Mouse (Mus musculus): ENCODE results near the gene Car5a. TPM values are rescaled to one million over a fixed set of nuclear protein-coding genes. Genes with fewer than 3 reads are reported as not detected.

The Car5a gene
- polyA plus RNA-seq, 1 experiment from 2014 or later = not detected

- DNase-seq (ENCODE audit: extremely low spot score, low spot score) = no peak
- Histone ChIP-seq H3K9me3 (no peaks in the 10 kb centered on the region), H3K4me1 (peaks cover 12% of the 10 kb centered on the region), H3K27me3 (ENCODE audit: poor library complexity, severe bottlenecking) (0 out of 2 replicates have a peak, but pooled peaks cover 6% of the 10 kb centered on the region), H3K27ac (no peak overlapping the region), H3K4me3 (no peak overlapping the region), H3K36me3 (replicated peaks) (peaks cover 9% of the 10 kb centered on the region)
- 94% methylated on average over 9 of the region's 9 CpGs for WGBS
Observed at GRCm38 (mm10) chr8:121875517-121875916, 69.2 kb downstream of the Car5a start.

DNA sequence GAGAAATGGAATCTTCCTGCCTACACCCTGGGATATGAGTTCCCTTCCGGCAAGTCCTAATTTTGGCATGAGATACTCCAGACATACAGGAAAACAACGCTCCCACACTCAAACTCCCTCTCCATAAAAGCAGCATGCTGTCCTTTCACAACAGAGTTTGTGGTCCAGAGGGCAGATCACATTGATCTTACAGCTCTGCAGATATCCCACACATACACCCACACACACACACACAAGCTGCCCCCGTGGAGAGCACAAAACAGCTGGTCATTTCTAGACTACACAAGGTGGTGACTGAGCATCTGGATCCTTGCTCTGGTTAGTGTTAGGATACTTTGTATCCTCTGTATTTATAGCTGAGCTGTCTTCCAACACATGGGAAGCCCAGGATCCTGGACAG is 69.7 kb downstream of the Car5a start:
- no peak overlapping the region for H3K4me3 ChIP-seq
- 0 out of 2 replicates have a peak, but pooled peaks cover 5% of the 10 kb centered on the region for H3K36me3 ChIP-seq (replicated peaks)
- no peak for DNase-seq (ENCODE audit: extremely low spot score, low spot score)
- WGBS = 93% methylated on average over 3 of the region's 3 CpGs
- no peak overlapping the region for H3K27ac ChIP-seq
- H3K4me1 ChIP-seq = peaks cover 12% of the 10 kb centered on the region
- H3K27me3 ChIP-seq (ENCODE audit: poor library complexity, severe bottlenecking) = 0 out of 2 replicates have a peak, but pooled peaks cover 6% of the 10 kb centered on the region
- no peaks in the 10 kb centered on the region for H3K9me3 ChIP-seq

DNA sequence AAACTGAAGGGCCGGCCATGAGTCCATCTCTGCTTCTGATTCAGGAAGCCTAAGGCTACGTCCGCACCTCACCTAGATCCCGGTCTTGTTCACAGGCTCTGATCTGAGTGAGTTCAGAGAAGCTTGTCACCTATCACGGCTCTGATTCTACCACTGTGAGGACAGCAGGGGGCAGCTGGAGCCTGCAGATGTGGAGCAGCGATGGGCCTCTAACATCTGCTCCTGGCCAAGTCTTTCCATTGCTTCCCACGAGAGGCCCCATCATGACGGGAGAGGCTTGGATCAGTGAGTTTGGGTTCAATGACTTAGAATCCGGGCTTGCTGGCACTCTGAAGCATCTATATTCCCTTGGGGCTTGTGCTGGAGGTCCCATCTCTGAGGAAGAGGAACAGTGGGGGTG is 70.7 kb downstream of the Car5a start:
- Histone ChIP-seq H3K27me3 (ENCODE audit: poor library complexity, severe bottlenecking) (0 out of 2 replicates have a peak, but pooled peaks cover 6% of the 10 kb centered on the region), H3K4me3 (no peak overlapping the region), H3K27ac (no peak overlapping the region), H3K36me3 (replicated peaks) (no peaks in the 10 kb centered on the region), H3K9me3 (no peaks in the 10 kb centered on the region), H3K4me1 (peaks cover 16% of the 10 kb centered on the region)
- 76% methylated on average over 9 of the region's 9 CpGs for WGBS
- DNase-seq (ENCODE audit: extremely low spot score, low spot score) = no peak

DNA sequence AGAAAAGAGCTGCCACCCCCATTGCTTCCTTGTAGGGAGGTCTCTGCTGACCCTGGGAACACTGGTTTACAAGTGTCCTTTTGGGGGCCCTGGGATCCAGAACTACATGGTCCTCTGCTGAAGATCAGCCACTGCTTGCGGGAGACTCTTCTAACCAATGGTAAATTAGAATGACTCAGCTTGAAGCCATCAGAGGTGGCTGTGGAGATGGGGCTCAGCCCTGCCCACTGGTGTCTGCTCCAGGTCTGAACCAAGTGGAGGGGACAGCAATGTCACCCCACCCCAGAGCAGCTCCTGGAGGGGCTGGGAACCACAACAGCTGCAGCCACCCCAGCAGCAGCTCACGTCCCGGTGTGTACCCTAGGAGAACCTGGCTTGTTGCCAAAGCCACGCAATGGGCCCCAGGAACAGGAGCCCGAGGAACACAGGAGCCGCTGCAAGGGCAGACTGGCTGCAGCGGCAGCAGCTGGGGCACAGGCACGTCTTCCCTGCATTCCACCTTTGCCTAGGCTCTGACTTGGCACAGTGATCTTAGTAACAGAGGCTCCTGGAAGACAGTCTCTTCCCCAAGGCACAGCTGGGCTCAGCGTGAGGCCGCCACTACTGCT is 72.8 kb downstream of the Car5a start:
- 58% methylated on average over 10 of the region's 10 CpGs for WGBS
- no peak overlapping the region for H3K4me3 ChIP-seq
- H3K36me3 ChIP-seq (replicated peaks) = no peaks in the 10 kb centered on the region
- 0 out of 2 replicates have a peak, but pooled peaks cover 6% of the 10 kb centered on the region for H3K27me3 ChIP-seq (ENCODE audit: poor library complexity, severe bottlenecking)
- 0 out of 2 replicates have a peak overlapping the region, but pooled peaks have one; percentile 48 for H3K27ac ChIP-seq
- H3K9me3 ChIP-seq = no peaks in the 10 kb centered on the region
- DNase-seq (ENCODE audit: extremely low spot score, low spot score) = no peak
- peaks cover 18% of the 10 kb centered on the region for H3K4me1 ChIP-seq

DNA sequence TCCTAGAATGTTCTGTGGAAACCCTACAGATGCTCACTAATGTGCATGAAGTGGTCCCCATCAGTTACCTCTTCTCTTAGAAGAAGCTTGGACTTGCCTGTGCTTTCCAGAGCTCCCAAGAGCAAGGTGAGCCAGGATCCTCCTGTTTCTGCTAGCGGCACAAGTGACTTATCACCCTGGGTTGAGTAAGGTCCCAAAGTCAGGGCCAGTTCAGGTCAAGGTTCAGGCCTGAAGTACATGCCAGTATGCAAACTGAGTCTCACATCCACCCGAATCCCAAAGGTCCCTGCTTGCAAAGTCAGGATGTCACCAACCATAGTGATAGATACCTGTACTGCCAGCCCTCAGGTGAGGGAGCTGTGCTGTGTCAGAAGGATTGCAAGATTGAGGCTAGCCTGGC is 74.5 kb downstream of the Car5a start:
- Histone ChIP-seq H3K4me1 (peaks cover 23% of the 10 kb centered on the region), H3K4me3 (no peak overlapping the region), H3K27me3 (ENCODE audit: poor library complexity, severe bottlenecking) (0 out of 2 replicates have a peak, but pooled peaks cover 6% of the 10 kb centered on the region), H3K27ac (no peak overlapping the region), H3K36me3 (replicated peaks) (no peaks in the 10 kb centered on the region), H3K9me3 (no peaks in the 10 kb centered on the region)
- 83% methylated on average over 2 of the region's 2 CpGs for WGBS
- DNase-seq (ENCODE audit: extremely low spot score, low spot score) = no peak

DNA sequence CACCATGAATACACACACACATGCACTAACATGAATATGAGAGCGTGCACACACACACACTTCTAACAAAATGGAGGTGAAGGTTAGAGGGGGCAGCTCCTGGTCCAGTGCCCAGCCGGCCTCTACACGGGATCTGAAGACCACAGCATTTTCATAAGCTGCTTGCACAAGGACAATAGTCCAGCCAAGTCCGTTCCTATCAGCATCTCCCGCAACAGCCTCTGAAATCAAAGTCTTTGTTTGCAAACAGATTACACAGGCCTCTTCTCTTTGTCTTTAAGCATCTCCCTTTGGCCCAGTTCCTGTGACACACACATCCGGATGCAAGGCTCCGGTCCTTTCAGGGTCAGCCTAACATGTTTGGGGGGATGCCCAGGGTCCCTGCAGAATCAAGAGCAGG is 75.8 kb downstream of the Car5a start:
- DNase-seq (ENCODE audit: extremely low spot score, low spot score) = no peak
- Histone ChIP-seq H3K36me3 (replicated peaks) (no peaks in the 10 kb centered on the region), H3K4me1 (peaks cover 23% of the 10 kb centered on the region), H3K9me3 (no peaks in the 10 kb centered on the region), H3K4me3 (no peak overlapping the region), H3K27ac (no peak overlapping the region), H3K27me3 (ENCODE audit: poor library complexity, severe bottlenecking) (0 out of 2 replicates have a peak, but pooled peaks cover 6% of the 10 kb centered on the region)
- WGBS = 89% methylated on average over 7 of the region's 7 CpGs

GRCm38 (mm10) chr8:121868196-121868595 is 76.5 kb downstream of the Car5a start:
- Histone ChIP-seq H3K27me3 (ENCODE audit: poor library complexity, severe bottlenecking) (0 out of 2 replicates have a peak, but pooled peaks cover 6% of the 10 kb centered on the region), H3K4me1 (peaks cover 23% of the 10 kb centered on the region), H3K4me3 (no peak overlapping the region), H3K27ac (no peak overlapping the region), H3K36me3 (replicated peaks) (no peaks in the 10 kb centered on the region), H3K9me3 (no peaks in the 10 kb centered on the region)
- WGBS = 90% methylated on average over 5 of the region's 5 CpGs
- no peak for DNase-seq (ENCODE audit: extremely low spot score, low spot score)

Small RNA genes lying within 50 kb of the gene (microRNA-seq; reads per million reads assigned to microRNA genes)
- 1.5 reads per million for gene Mir7237

Other genes with a start within 250 kb of the Car5a start
- 5.6 and 7.7 TPM in 2 replicates for gene Jph3, start 215.3 kb downstream of the Car5a start, polyA plus RNA-seq (2016; fragmentation: Nextera tagmentation; extraction: Ambion mirVana)
- gene Klhdc4, start 115.3 kb downstream of the Car5a start, polyA plus RNA-seq (2016; fragmentation: Nextera tagmentation; extraction: Ambion mirVana) = 74.4 and 76.8 TPM in 2 replicates
- gene Slc7a5, start 37.2 kb downstream of the Car5a start, polyA plus RNA-seq (2016; fragmentation: Nextera tagmentation; extraction: Ambion mirVana) = 27.4 and 30.5 TPM in 2 replicates
- gene Banp, start 4.8 kb upstream of the Car5a start, polyA plus RNA-seq (2016; fragmentation: Nextera tagmentation; extraction: Ambion mirVana) = 44.1 and 56.4 TPM in 2 replicates

Measured in forebrain, embryonic 10.5 days (tissue).